Mouse (Mus musculus) lung, embryonic 16.5 days (tissue): ENCODE measurements around the gene Erich6. TPM values are rescaled to one million over a fixed set of nuclear protein-coding genes. Genes with fewer than 3 reads are reported as not detected.

Experiments used
- ATAC-seq: fragments of 200-750 bp; cut with Nextera tagmentation; 2 replicates; pipeline ENCODE4 v1.8.0; 2017; ENCODE audit warnings: low read depth, mild to moderate bottlenecking, moderate library complexity
- H3K27ac ChIP-seq: fragments of 300-500 bp; sonication (generic); 2 replicates; pipeline ENCODE4 v1.5.1; 2014; ENCODE audit warnings: mild to moderate bottlenecking, control low read depth, low read length
- H3K27me3 ChIP-seq: fragments of 300-500 bp; sonication (generic); 2 replicates; pipeline ENCODE4 v1.6.1; 2014; ENCODE audit warnings: low read depth, low read length, mixed read lengths; ENCODE audit not compliant: control insufficient read depth, insufficient read depth
- H3K36me3 ChIP-seq: fragments of 300-500 bp; sonication (generic); 2 replicates; pipeline ENCODE4 v1.6.1; 2014; ENCODE audit warnings: low read length; ENCODE audit not compliant: control insufficient read depth, insufficient read depth
- H3K4me1 ChIP-seq: fragments of 300-500 bp; sonication (generic); replicated peaks from 2 replicates; pipeline ENCODE4 v1.6.1; 2014; ENCODE audit warnings: low read length, mixed read lengths; ENCODE audit not compliant: control insufficient read depth, insufficient read depth
- H3K4me2 ChIP-seq: fragments of 300-500 bp; sonication (generic); 2 replicates; pipeline ENCODE4 v1.6.1; 2014; ENCODE audit warnings: low read depth, low read length, control low read depth
- H3K4me3 ChIP-seq: fragments of 300-500 bp; sonication (generic); 2 replicates; pipeline ENCODE4 v1.5.1; 2014; ENCODE audit warnings: mild to moderate bottlenecking, low read length, control low read depth
- H3K9ac ChIP-seq: fragments of 300-500 bp; sonication (generic); 2 replicates; pipeline ENCODE4 v1.6.1; 2014; ENCODE audit warnings: low read length, control low read depth
- H3K9me3 ChIP-seq: fragments of 300-500 bp; sonication (generic); 2 replicates; pipeline ENCODE4 v1.6.1; 2016; ENCODE audit warnings: low read length; ENCODE audit not compliant: control insufficient read depth
- WGBS: fragments of 180-500 bp; shearing (Covaris S2); extraction: QIAGEN DNeasy Blood & Tissue Kit; methylation state at CpG from one replicate; pipeline ENCODE4 v1.1.7; 2014; 5-methylcytosine and 5-hydroxymethylcytosine counted together
- polyA plus RNA-seq: library from polyadenylated mRNA; unstranded; fragments of >200 nt; fragmentation: Nextera tagmentation; extraction: Ambion mirVana; gene quantifications from 2 replicates; pipeline ENCODE4 v1.2.1, GENCODE M21; 2015

Erich6 gene
- polyA plus RNA-seq, 1 experiment from 2014 or later: not detected

DNA sequence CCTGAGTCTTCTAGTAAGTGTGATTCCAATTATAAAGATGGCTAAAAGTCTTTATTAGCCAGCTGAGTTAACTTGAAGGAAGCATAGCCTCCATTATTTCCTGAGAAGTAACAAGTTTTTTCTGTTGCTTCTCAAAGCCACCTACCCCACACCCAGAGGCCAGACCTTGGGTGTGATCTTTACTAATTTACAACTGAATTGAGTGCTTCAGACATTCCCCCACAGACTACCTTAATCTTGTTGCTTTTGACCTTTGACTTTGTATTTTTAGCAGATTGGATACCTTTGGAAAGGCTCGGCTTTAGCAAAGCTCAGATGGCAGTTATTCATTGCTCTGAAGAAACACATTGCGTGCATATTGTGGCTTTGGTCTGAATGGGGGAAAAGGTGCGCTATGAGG lies 66.2 kb downstream of the Erich6 start:
- H3K4me1 ChIP-seq: no peaks in the 10 kb centered on the region
- no peak overlapping the region for H3K4me2 ChIP-seq
- H3K36me3 ChIP-seq: no peaks in the 10 kb centered on the region
- no peaks in the 10 kb centered on the region for H3K9me3 ChIP-seq
- H3K9ac ChIP-seq: no peak overlapping the region
- H3K4me3 ChIP-seq: no peak overlapping the region
- ATAC-seq: no peak
- H3K27ac ChIP-seq: no peak overlapping the region
- no peaks in the 10 kb centered on the region for H3K27me3 ChIP-seq
- WGBS: 84% methylated on average over 3 of the region's 3 CpGs

Other genes with a start within 250 kb of the Erich6 start
- gene Tsc22d2, start 222.5 kb downstream of the Erich6 start, polyA plus RNA-seq: 6.5 and 7.1 TPM in 2 replicates
- gene Eif2a, start 111.4 kb downstream of the Erich6 start, polyA plus RNA-seq: 50.9 and 52.1 TPM in 2 replicates
- gene Serp1, start 111.3 kb downstream of the Erich6 start, polyA plus RNA-seq: 138 and 140 TPM in 2 replicates
- 20.3 and 21.5 TPM in 2 replicates for gene Selenot, start 60.6 kb downstream of the Erich6 start, polyA plus RNA-seq
- 3.7 and 4.1 TPM in 2 replicates for gene Siah2, start 55.2 kb upstream of the Erich6 start, polyA plus RNA-seq
- gene Mindy4b-ps, start 185.1 kb upstream of the Erich6 start, polyA plus RNA-seq: not detected in 2 replicates
- 0.08 and 0.52 TPM in 2 replicates for gene Clrn1, start 248.1 kb upstream of the Erich6 start, polyA plus RNA-seq